8 mouse cellular contexts compared by ENCODE assay signal in the genomic region with DNA sequence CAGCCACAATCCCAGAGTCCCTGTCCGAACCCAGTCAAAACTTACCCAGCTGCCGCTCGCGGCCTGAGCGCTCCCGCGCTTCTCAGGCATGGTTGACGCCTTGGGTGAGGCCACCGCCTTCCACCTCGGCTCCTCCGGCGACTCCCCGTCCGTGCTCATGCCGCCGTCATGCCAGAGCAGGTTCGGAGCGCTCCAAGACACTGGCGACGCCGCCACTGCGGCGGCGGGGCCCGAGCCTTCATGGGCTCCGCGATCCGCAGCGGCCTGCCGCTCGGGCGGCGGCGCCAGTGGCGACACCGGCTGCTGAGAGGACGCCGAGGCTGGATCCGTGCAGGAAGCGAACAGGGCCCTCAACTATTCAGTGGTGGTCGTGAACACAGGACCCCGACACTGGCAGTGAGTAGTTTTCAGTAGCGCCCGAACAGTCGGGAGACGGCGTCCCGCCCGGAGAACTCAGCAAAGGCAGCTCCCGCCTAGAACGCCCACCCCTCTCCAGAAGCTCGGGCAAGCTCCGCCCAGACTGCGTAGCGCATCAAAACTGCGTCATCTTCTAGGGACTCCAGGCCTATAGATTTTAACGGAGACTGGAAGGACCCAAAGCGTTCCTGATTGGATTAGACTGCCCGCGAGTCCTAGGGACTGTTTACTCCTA. TPM values are rescaled to one million over a fixed set of nuclear protein-coding genes. Genes with fewer than 3 reads are reported as not detected.
A peak's percentile ranks its signal among the peaks of the same experiment; 100 is the strongest.
DNase-seq lines count a peak whose midpoint lies in the region; ATAC-seq lines count a peak whose summit lies in the region.

TSS of gene Mfsd14b (minus strand) at position 517 of the 652 bp plus-strand sequence.

- ATAC-seq in megakaryocyte progenitor cell, adult 5-6 weeks (replicated peaks; ENCODE audit: poor library complexity), result peak; percentile 88

- DNase-seq in adipocyte (ENCODE audit: low spot score), result peak; percentile 94
- peak; percentile 96 for DNase-seq in embryo, embryonic 10 days (ENCODE audit: low spot score)
- peak; percentile 76 for DNase-seq in gastrocnemius, postnatal 10 days
- DNase-seq in induced T-regulatory cell, adult 2 months (ENCODE audit: low read depth), result peak; percentile 93
- DNase-seq in left cerebral cortex, adult 9 months (ENCODE audit: low spot score in 2 of 2), result peak; percentile 83 to 95
- DNase-seq in right cerebral cortex, postnatal 14 days, result peak; percentile 87
- peak; percentile 86 to 88 for DNase-seq in urinary bladder, postnatal 36 days (ENCODE audit: low spot score in 2 of 2)

RNA-seq across cellular contexts. Expression of gene Mfsd14b, which starts in this region (rescaled TPM):
- total RNA-seq in gastrocnemius, postnatal 10 days (2021), result 10 to 100 TPM; 15.0 to 18.7 TPM
- total RNA-seq in megakaryocyte progenitor cell, adult 5-6 weeks (2015), result 81.1 and 87.8 TPM in 2 replicates
- 81.4 and 85.8 TPM in 2 replicates for total RNA-seq in megakaryocyte progenitor cell, adult 5-6 weeks (2017)

Comparison
In these comparisons a context has a peak if more than half of its experiments do, and no peak if none do; other contexts are left out.
1. Peak in every context shown above with its lines: DNase-seq and ATAC-seq.
2. RNA of gene Mfsd14b (total RNA-seq): 81.1 to 87.8 TPM in megakaryocyte progenitor cell, adult 5-6 weeks; 15.0 to 18.7 TPM in gastrocnemius, postnatal 10 days; every median in the first group is over 4 times any median in the second.